Mouse (Mus musculus) erythroid progenitor cell, adult 5-6 weeks (primary cell): ENCODE measurements around the gene Psmb3. TPM values are rescaled to one million over a fixed set of nuclear protein-coding genes. Genes with fewer than 3 reads are reported as not detected.
"Not testable (repeated sequence)": the region's sequence is repeated elsewhere in the genome, so short reads cannot be mapped to it uniquely, and the experiment has no call there.

Source experiments
- ATAC-seq: replicated peaks from 2 replicates; pipeline ENCODE4 v1.8.0; 2016; ENCODE audit warnings: moderate number of reproducible peaks, mild to moderate bottlenecking, moderate TSS enrichment, inconsistent platforms; ENCODE audit not compliant: poor library complexity, low FRiP score, severe bottlenecking
- total RNA-seq, 2 experiments: library from RNA; stranded (forward) in 1 of 2; stranded (reverse) in 1 of 2; fragments of 150-400 nt in 1 of 2; fragments of 186-747, 209-891 nt in 1 of 2; gene quantifications; 2 replicates each; pipeline versions ENCODE4 v1.2.3 to v1.2.4; 2015 to 2017; ENCODE audit warnings: low replicate concordance in 2 of 2

Psmb3 gene
- total RNA-seq, 2 experiments from 2014 or later = 7.9 to 50.7 TPM

- ATAC-seq = no peak
Measured at GRCm38 (mm10) chr11:97713896-97714295, 10.7 kb downstream of the Psmb3 start.

- ATAC-seq = no peak
Measured at GRCm38 (mm10) chr11:97714356-97714755, 11.2 kb downstream of the Psmb3 start.

DNA sequence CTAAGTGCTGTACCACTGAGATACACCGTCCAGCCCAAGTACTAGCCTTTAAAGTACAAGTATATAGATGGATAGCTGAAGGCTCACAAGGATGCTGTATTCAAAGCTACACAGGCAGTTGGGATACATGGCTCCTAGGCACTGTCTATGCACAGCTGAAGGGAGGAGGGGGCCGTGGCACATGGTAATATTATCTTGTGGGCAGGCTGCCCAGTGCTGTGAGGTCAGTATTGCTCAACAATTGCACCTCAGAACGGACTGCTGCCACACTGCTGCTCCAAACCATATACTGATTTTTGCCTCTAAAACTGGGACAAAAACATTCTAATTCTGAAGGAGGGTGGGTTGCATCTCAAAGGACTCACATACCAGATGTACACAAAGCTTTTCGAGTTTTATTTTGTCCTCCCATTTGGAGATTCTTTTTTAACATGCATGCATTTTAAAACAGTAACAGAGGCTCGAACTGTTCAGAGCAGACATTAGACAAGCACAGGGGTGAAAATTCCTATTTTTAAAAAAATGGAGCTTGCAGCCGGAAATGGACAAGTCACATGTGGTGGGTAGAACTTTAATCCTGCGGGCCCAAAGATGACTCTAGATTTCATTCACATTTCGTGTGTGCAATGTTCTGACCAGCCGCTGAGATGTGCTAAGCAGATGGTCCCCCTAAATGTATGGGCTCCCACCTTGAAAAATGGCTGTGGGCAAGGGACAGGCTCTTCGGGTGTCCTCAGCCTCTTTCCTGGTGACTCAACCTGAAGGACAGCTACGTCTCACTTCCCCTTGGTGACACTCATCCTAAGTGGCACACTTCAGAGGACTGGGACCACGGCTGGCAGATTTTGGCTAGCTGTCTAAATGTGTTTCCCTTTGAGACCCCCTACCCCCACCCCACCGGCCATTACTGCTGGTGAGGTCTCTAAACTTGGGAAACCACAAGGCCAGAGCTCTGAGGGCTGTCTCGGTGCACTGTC, 11.9 kb downstream of the Psmb3 start:
- no peak for ATAC-seq

- no peak for ATAC-seq
Measured at GRCm38 (mm10) chr11:97716021-97716420, 12.8 kb downstream of the Psmb3 start.

DNA sequence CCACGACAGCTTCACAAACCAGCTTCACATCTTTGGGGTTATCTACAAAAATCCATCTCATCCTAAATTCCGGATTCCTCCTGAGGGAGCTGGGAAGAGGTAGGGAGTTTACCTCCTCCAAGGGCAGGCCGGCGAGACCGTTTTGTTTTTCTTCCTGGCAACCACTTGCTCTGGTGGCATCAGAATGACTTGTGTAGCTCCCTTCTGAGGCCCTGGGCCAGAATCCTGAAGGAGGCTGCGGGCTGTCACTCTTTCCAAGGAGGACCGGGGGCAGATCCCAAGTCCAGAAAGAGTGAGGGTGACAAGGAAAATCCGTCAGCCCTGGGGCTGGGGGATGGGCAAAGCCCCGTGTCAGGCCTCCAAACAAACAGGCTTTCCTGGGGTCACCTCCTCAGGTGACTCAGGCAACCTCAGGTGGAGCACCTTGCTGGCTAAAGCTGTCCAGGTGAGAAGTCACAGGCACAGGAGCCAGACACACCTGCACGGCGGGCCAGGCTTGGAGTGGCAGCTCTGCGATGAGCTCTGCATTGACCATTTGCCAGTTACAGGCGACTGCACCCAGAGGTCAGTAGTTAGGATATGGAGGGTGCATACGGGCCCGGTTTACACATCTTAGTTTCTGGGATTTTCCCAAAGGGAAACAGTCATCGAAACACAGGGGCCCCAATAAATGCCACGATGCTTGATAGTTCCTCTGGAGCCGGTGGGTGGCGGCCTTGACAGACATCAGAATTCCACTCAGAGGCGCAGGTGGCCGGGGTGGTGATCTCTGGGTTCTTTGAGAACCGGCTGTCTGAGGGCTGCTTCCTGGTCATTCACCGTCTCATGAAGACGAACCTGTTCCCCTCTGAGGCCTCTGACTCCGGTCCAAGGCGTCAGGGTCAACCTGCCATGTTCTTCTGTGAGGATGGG, 14.4 kb downstream of the Psmb3 start:
- no peak for ATAC-seq

GRCm38 (mm10) chr11:97718281-97718860, 15.2 kb downstream of the Psmb3 start:
- ATAC-seq = no peak

- ATAC-seq = no peak
Measured at GRCm38 (mm10) chr11:97719041-97719440, 15.8 kb downstream of the Psmb3 start.

GRCm38 (mm10) chr11:97721338-97721737, 18.1 kb downstream of the Psmb3 start:
- ATAC-seq = no peak

DNA sequence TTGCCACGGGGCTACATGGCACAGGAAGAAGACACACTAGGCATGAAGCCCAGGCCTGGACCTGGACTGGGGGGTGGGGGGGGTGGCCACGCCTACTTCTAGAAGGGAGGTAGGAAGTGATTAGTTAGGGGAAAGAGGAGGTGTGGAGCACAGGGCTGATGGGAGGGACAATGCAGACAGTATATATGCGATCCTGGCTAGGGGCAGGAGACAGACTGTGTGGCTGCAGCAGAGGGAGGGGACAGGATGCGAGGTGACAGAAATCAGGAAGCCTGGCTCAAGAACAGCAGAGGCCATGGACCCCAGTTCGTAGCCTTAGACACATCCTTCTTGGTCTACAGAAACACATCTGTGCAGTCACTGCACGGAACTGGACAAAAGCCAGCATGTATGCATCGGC, 20.5 kb downstream of the Psmb3 start:
- no peak for ATAC-seq

GRCm38 (mm10) chr11:97728311-97728710, 25.1 kb downstream of the Psmb3 start:
- no peak for ATAC-seq

GRCm38 (mm10) chr11:97728730-97729129, 25.5 kb downstream of the Psmb3 start:
- no peak for ATAC-seq

GRCm38 (mm10) chr11:97733689-97734088, 30.5 kb downstream of the Psmb3 start:
- no peak for ATAC-seq

- not testable (repeated sequence) for ATAC-seq
Measured at GRCm38 (mm10) chr11:97734810-97735209, 31.6 kb downstream of the Psmb3 start.

DNA sequence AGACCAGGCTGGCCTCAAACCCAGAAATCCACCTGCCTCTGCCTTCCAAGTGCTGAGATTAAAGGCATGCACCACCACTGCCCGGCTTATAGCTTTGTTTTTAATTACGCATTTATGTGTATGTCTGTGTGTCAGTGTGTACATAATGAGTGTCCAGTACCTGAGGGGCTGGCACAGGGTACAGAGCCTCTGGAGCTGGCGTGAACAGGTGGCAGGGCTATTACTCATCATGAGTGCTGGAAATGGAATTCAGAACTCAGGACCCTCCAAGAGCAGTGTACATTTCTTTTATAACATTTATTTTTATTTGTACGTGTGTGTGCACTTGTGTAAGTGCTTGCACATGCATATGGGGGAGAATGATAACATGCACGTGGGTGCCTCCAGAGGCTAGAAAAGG, 33.4 kb downstream of the Psmb3 start:
- no peak for ATAC-seq

DNA sequence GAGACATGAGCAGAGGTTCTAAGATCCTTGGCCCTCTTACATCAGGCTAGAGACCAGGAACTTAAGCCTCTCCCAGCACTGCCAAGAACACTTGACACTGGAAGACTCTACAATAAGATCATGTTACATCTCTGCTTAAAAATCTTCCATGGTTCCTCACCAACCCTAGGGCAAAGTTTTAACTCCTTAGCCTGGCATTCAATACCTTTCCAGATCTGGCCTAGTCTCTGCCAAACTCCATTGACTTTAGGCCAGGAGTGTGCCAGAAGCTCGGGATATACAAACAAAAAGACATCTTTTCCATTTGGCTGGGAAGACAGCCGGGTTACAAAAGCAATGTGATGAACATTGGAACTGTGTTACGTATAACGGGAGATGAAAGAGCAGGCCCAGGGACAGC, 34.4 kb downstream of the Psmb3 start:
- no peak for ATAC-seq

- ATAC-seq = no peak
Measured at GRCm38 (mm10) chr11:97738703-97739102, 35.5 kb downstream of the Psmb3 start.

DNA sequence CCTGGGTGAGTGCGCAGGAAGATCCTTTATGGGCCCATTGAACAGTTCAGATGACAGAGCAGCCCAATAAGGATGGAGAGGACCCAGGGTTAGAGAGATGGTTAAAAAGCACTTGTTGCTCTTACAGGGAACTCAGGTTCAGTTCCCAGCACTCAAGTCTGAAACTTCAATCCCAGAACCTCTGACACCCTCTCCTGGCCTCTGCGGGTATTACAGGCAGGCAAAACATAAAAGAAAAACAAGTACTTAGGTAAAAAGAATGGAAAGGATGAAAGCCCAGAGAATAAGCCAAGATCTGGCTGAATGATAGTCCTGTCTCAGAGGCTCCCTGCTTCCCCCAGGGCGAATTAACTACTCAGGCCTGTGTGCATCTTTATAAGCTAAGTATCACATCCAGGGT, 36.0 kb downstream of the Psmb3 start:
- no peak for ATAC-seq

GRCm38 (mm10) chr11:97740190-97740589, 37.0 kb downstream of the Psmb3 start:
- no peak for ATAC-seq

GRCm38 (mm10) chr11:97742157-97742556, 39.0 kb downstream of the Psmb3 start:
- ATAC-seq = no peak

- ATAC-seq = no peak
Measured at GRCm38 (mm10) chr11:97742591-97742990, 39.4 kb downstream of the Psmb3 start.
